In genomic region chr16:19786386-19787090, GRCm38 (mm10) we compare ENCODE assay signal across 13 mouse cellular contexts. TPM values are rescaled to one million over a fixed set of nuclear protein-coding genes. Genes with fewer than 3 reads are reported as not detected.
DNase-seq lines count a peak whose midpoint lies in the region; ATAC-seq and TF ChIP-seq lines count a peak whose summit lies in the region.
"Had no signal": no experiment of that assay in that cellular context is flagged by ENCODE, and none has a peak within 500 bp of the region (broad histone marks: within the 10 kb centered on the region; RNA-seq: fewer than 3 reads in every experiment).

No protein-coding gene starts in this region.

- ATAC-seq in common myeloid progenitor, adult 5-6 weeks (replicated peaks; ENCODE audit: low read depth, poor library complexity, severe bottlenecking) = peak; percentile 65
- ATAC-seq in midbrain, embryonic 15.5 days (replicated peaks) = peak; percentile 37
- no peak for ATAC-seq in monocyte, adult 5-6 weeks (replicated peaks; ENCODE audit: insufficient number of reproducible peaks, low FRiP score, low TSS enrichment, poor library complexity, severe bottlenecking)
- ATAC-seq: Patski had no signal

- H3K4me1 ChIP-seq in midbrain, embryonic 15.5 days = no peaks in the 10 kb centered on the region

- no peak overlapping the region for H3K27ac ChIP-seq in layer of hippocampus, adult 2 months
- no peak overlapping the region for H3K27ac ChIP-seq in midbrain, embryonic 15.5 days
- H3K27ac ChIP-seq: kidney, postnatal 0 days had no signal

- H3K27me3 ChIP-seq in midbrain, embryonic 15.5 days (replicated peaks) = no peaks in the 10 kb centered on the region

- WGBS in midbrain, embryonic 15.5 days = 60% methylated on average over 12 of the region's 12 CpGs

- no peak overlapping the region for H3K4me3 ChIP-seq in layer of hippocampus, adult 2 months
- no peak overlapping the region for H3K4me3 ChIP-seq in midbrain, embryonic 15.5 days

- TF ChIP-seq CTCF in layer of hippocampus, adult 2 months (conservative IDR thresholded peaks at IDR 0.05) = no peak

- H3K4me2 ChIP-seq in midbrain, embryonic 15.5 days = no peak overlapping the region

- H3K36me3 ChIP-seq in midbrain, embryonic 15.5 days (replicated peaks) = no peaks in the 10 kb centered on the region

- no peaks in the 10 kb centered on the region for H3K9me3 ChIP-seq in midbrain, embryonic 15.5 days

- DNase-seq in embryo, embryonic 11 days = peak; percentile 8
- DNase-seq in embryo, embryonic 9.5 days (ENCODE audit: extremely low spot score) = no peak
- DNase-seq in layer of hippocampus, adult 18-20 months (ENCODE audit: low spot score in 2 of 2) = peak; percentile 0 to 5
- DNase-seq in layer of hippocampus, adult 2 months (ENCODE audit: low spot score in 2 of 2) = no peak
- DNase-seq in heart, adult 18-20 months = no peak
- DNase-seq: adrenal gland, postnatal 10 days; cerebellum, adult 9-10 months; thymus, postnatal 25 days had no signal

- H3K9ac ChIP-seq in midbrain, embryonic 15.5 days = no peak overlapping the region

RNA-seq across cellular contexts. Expression of gene B3gnt5, which starts 26.5 kb away (rescaled TPM):
- total RNA-seq in layer of hippocampus, adult 18-20 months (2021) = under 1 TPM; 0.56 to 0.74 TPM
- under 1 TPM; 0.54 to 0.61 TPM for total RNA-seq in layer of hippocampus, adult 2 months (2021)
- 24.2 and 29.3 TPM in 2 replicates for total RNA-seq in common myeloid progenitor, adult 5-6 weeks (2017)
- polyA plus RNA-seq in midbrain, embryonic 15.5 days (2015; fragmentation: Nextera tagmentation; extraction: Ambion mirVana) = 44.3 and 46.4 TPM in 2 replicates
- 1 to 10 TPM in 1 of 2 experiments, under 1 TPM in 1; 0.42 to 2.1 TPM for total RNA-seq in heart, adult 18-20 months (2021)
- total RNA-seq in monocyte, adult 5-6 weeks (2017) = 28.4 to 35.3 TPM (median 33.8 TPM) in 3 replicates
- polyA plus RNA-seq: Patski had no signal

Comparison
In these comparisons a context has a peak if more than half of its experiments do, and no peak if none do; other contexts are left out.
1. DNase-seq: peak in embryo, embryonic 11 days (single experiment) and layer of hippocampus, adult 18-20 months (2 of 2); none in embryo, embryonic 9.5 days (single experiment), layer of hippocampus, adult 2 months (0 of 2) and heart, adult 18-20 months (0 of 2).